Mouse (Mus musculus): ENCODE data around the gene Celf5. TPM values are rescaled to one million over a fixed set of nuclear protein-coding genes. Genes with fewer than 3 reads are reported as not detected.
"Not testable (repeated sequence)": the region's sequence is repeated elsewhere in the genome, so short reads cannot be mapped to it uniquely, and the experiment has no call there.

Gene Celf5
- total and polyA plus RNA-seq, 2 experiments = not detected

GRCm38 (mm10) chr10:81452237-81452946 is 30.1 kb downstream of the Celf5 start:
- Histone ChIP-seq H3K4me1 (ENCODE audit: control insufficient read depth, insufficient read depth, low read length) (no peaks in the 10 kb centered on the region), H3K27ac (replicated peaks; ENCODE audit: insufficient read depth, low read depth, low read length) (no peak overlapping the region), H3K36me3 (ENCODE audit: control insufficient read depth, insufficient read depth, low read length) (no peaks in the 10 kb centered on the region), H3K9ac (ENCODE audit: low read depth, low read length) (no peak overlapping the region), H3K79me2 (ENCODE audit: control insufficient read depth, insufficient read depth, low read length) (no peaks in the 10 kb centered on the region), H3K4me3 (ENCODE audit: insufficient read depth, low read depth, low read length) (no peak overlapping the region), H3K27me3 (ENCODE audit: control insufficient read depth, insufficient read depth, low read length) (peaks cover 21% of the 10 kb centered on the region)
- WGBS = 11% methylated on average over 36 of the region's 36 CpGs
- no peak for DNase-seq (ENCODE audit: extremely low read depth, low read depth, low spot score)
- TF ChIP-seq POLR2A (IDR thresholded peaks at IDR 0.05; ENCODE audit: extremely low read depth, insufficient read depth, low read length) (no peak), CTCF (IDR thresholded peaks at IDR 0.05; ENCODE audit: low read depth, low read length) (no peak)

- no peaks in the 10 kb centered on the region for H3K4me1 ChIP-seq (ENCODE audit: control insufficient read depth, insufficient read depth, low read length)
- 11% methylated on average over 6 of the region's 6 CpGs for WGBS
- no peak overlapping the region for H3K4me3 ChIP-seq (ENCODE audit: insufficient read depth, low read depth, low read length)
- no peak overlapping the region for H3K9ac ChIP-seq (ENCODE audit: low read depth, low read length)
- TF ChIP-seq POLR2A (IDR thresholded peaks at IDR 0.05; ENCODE audit: extremely low read depth, insufficient read depth, low read length) (no peak), CTCF (IDR thresholded peaks at IDR 0.05; ENCODE audit: low read depth, low read length) (no peak)
- no peak overlapping the region for H3K27ac ChIP-seq (replicated peaks; ENCODE audit: insufficient read depth, low read depth, low read length)
- no peak for DNase-seq (ENCODE audit: extremely low read depth, low read depth, low spot score)
- no peaks in the 10 kb centered on the region for H3K36me3 ChIP-seq (ENCODE audit: control insufficient read depth, insufficient read depth, low read length)
- H3K27me3 ChIP-seq (ENCODE audit: control insufficient read depth, insufficient read depth, low read length) = peaks cover 21% of the 10 kb centered on the region
- H3K79me2 ChIP-seq (ENCODE audit: control insufficient read depth, insufficient read depth, low read length) = no peaks in the 10 kb centered on the region
These were observed 31.2 kb downstream of the Celf5 start for GRCm38 (mm10) chr10:81451365-81451745.

GRCm38 (mm10) chr10:81450641-81451364 is 31.7 kb downstream of the Celf5 start:
- DNase-seq (ENCODE audit: extremely low read depth, low read depth, low spot score) = no peak
- Histone ChIP-seq H3K4me1 (ENCODE audit: control insufficient read depth, insufficient read depth, low read length) (no peaks in the 10 kb centered on the region), H3K9ac (ENCODE audit: low read depth, low read length) (no peak overlapping the region), H3K27me3 (ENCODE audit: control insufficient read depth, insufficient read depth, low read length) (peaks cover 20% of the 10 kb centered on the region), H3K4me3 (ENCODE audit: insufficient read depth, low read depth, low read length) (no peak overlapping the region), H3K79me2 (ENCODE audit: control insufficient read depth, insufficient read depth, low read length) (no peaks in the 10 kb centered on the region), H3K27ac (replicated peaks; ENCODE audit: insufficient read depth, low read depth, low read length) (no peak overlapping the region), H3K36me3 (ENCODE audit: control insufficient read depth, insufficient read depth, low read length) (no peaks in the 10 kb centered on the region)
- TF ChIP-seq POLR2A (IDR thresholded peaks at IDR 0.05; ENCODE audit: extremely low read depth, insufficient read depth, low read length) (no peak), CTCF (IDR thresholded peaks at IDR 0.05; ENCODE audit: low read depth, low read length) (no peak)
- 56% methylated on average over 9 of the region's 9 CpGs for WGBS

- H3K4me3 ChIP-seq (ENCODE audit: insufficient read depth, low read depth, low read length) = no peak overlapping the region
- peak; percentile 99 for TF ChIP-seq CTCF (IDR thresholded peaks at IDR 0.05; ENCODE audit: low read depth, low read length)
- TF ChIP-seq POLR2A (IDR thresholded peaks at IDR 0.05; ENCODE audit: extremely low read depth, insufficient read depth, low read length) = no peak
- H3K4me1 ChIP-seq (ENCODE audit: control insufficient read depth, insufficient read depth, low read length) = no peaks in the 10 kb centered on the region
- H3K27me3 ChIP-seq (ENCODE audit: control insufficient read depth, insufficient read depth, low read length) = peaks cover 15% of the 10 kb centered on the region
- 2% methylated on average over 7 of the region's 7 CpGs for WGBS
- H3K36me3 ChIP-seq (ENCODE audit: control insufficient read depth, insufficient read depth, low read length) = no peaks in the 10 kb centered on the region
- no peaks in the 10 kb centered on the region for H3K79me2 ChIP-seq (ENCODE audit: control insufficient read depth, insufficient read depth, low read length)
- DNase-seq (ENCODE audit: extremely low read depth, low read depth, low spot score) = peak; percentile 73
- no peak overlapping the region for H3K27ac ChIP-seq (replicated peaks; ENCODE audit: insufficient read depth, low read depth, low read length)
- H3K9ac ChIP-seq (ENCODE audit: low read depth, low read length) = no peak overlapping the region
These were observed 32.4 kb downstream of the Celf5 start for GRCm38 (mm10) chr10:81450140-81450539.

- WGBS = 37% methylated on average over 2 of the region's 2 CpGs
- H3K9ac ChIP-seq (ENCODE audit: low read depth, low read length); H3K27me3 ChIP-seq (ENCODE audit: control insufficient read depth, insufficient read depth, low read length); H3K79me2 ChIP-seq (ENCODE audit: control insufficient read depth, insufficient read depth, low read length); H3K36me3 ChIP-seq (ENCODE audit: control insufficient read depth, insufficient read depth, low read length); H3K4me1 ChIP-seq (ENCODE audit: control insufficient read depth, insufficient read depth, low read length); DNase-seq (ENCODE audit: extremely low read depth, low read depth, low spot score); H3K4me3 ChIP-seq (ENCODE audit: insufficient read depth, low read depth, low read length); H3K27ac ChIP-seq (replicated peaks; ENCODE audit: insufficient read depth, low read depth, low read length): not testable (repeated sequence)
These were observed 37.0 kb downstream of the Celf5 start for GRCm38 (mm10) chr10:81445516-81445915.

GRCm38 (mm10) chr10:81441019-81441418 is 41.5 kb downstream of the Celf5 start:
- H3K79me2 ChIP-seq (ENCODE audit: control insufficient read depth, insufficient read depth, low read length) = no peaks in the 10 kb centered on the region
- no peak overlapping the region for H3K9ac ChIP-seq (ENCODE audit: low read depth, low read length)
- H3K36me3 ChIP-seq (ENCODE audit: control insufficient read depth, insufficient read depth, low read length) = no peaks in the 10 kb centered on the region
- H3K27me3 ChIP-seq (ENCODE audit: control insufficient read depth, insufficient read depth, low read length) = no peaks in the 10 kb centered on the region
- H3K4me1 ChIP-seq (ENCODE audit: control insufficient read depth, insufficient read depth, low read length) = no peaks in the 10 kb centered on the region; the same call in 1 of the 2 replicates
- no peak for DNase-seq (ENCODE audit: extremely low read depth, low read depth, low spot score)
- TF ChIP-seq POLR2A (IDR thresholded peaks at IDR 0.05; ENCODE audit: extremely low read depth, insufficient read depth, low read length) (no peak), CTCF (IDR thresholded peaks at IDR 0.05; ENCODE audit: low read depth, low read length) (no peak)
- no peak overlapping the region for H3K27ac ChIP-seq (replicated peaks; ENCODE audit: insufficient read depth, low read depth, low read length)
- H3K4me3 ChIP-seq (ENCODE audit: insufficient read depth, low read depth, low read length) = no peak overlapping the region
